Mouse (Mus musculus): ENCODE measurements at regions not wholly inside any gene's neighbourhood (a gene's known extent, or its start where the extent isn't known, plus 50 kb on each side); places are given as distances from the start of the nearest gene placed in this dataset.

- Histone ChIP-seq H3K27me3 (replicated peaks) (no peaks in the 10 kb centered on the region), H3K27ac (replicated peaks) (no peak overlapping the region), H3K9ac (replicated peaks) (no peak overlapping the region), H3K4me2 (no peak overlapping the region), H3K4me1 (no peaks in the 10 kb centered on the region), H3K4me3 (replicated peaks) (no peak overlapping the region), H3K9me3 (replicated peaks) (no peaks in the 10 kb centered on the region), H3K36me3 (no peaks in the 10 kb centered on the region)
- WGBS, result 84% methylated on average over 7 of the region's 7 CpGs
- ATAC-seq (ENCODE audit: low FRiP score), result no peak
Observed at GRCm38 (mm10) chr2:101371834-101372493, 252.6 kb upstream of the Rag2 start.

DNA sequence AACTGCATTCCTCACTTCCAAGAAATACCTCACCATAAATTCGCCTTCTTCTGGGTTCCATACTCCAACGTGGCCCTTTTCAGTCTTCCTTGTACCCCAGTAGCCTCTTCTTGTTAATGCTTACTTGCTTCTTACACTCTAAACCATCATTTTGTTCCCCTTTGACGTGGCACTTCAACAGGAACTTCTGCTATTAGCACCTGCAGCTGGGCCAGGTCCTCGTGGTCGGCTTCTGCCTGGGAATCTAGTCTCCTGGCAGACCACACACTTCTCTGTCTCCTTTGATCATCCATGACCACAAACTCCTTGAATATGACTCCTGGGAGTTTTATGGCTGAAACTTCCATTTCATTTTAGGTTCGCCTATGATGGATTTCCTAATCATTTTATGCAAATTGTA, 243.9 kb upstream of the Rag2 start:
- Histone ChIP-seq H3K9ac (replicated peaks) (no peak overlapping the region), H3K4me2 (no peak overlapping the region), H3K4me1 (no peaks in the 10 kb centered on the region), H3K4me3 (replicated peaks) (no peak overlapping the region), H3K9me3 (replicated peaks) (no peaks in the 10 kb centered on the region), H3K36me3 (no peaks in the 10 kb centered on the region), H3K27me3 (replicated peaks) (no peaks in the 10 kb centered on the region), H3K27ac (replicated peaks) (no peak overlapping the region)
- WGBS, result 82% methylated on average over 6 of the region's 6 CpGs
- ATAC-seq (ENCODE audit: low FRiP score), result no peak

GRCm38 (mm10) chr2:101415002-101415401, 209.5 kb upstream of the Rag2 start:
- no peak overlapping the region for H3K27ac ChIP-seq (replicated peaks)
- no peaks in the 10 kb centered on the region for H3K9me3 ChIP-seq (replicated peaks)
- no peak for ATAC-seq (ENCODE audit: low FRiP score)
- no peaks in the 10 kb centered on the region for H3K36me3 ChIP-seq
- no peaks in the 10 kb centered on the region for H3K27me3 ChIP-seq (replicated peaks)
- H3K4me3 ChIP-seq (replicated peaks), result no peak overlapping the region
- H3K4me2 ChIP-seq, result no peak overlapping the region
- no peak overlapping the region for H3K9ac ChIP-seq (replicated peaks)
- 95% methylated on average over 1 of the region's 1 CpGs for WGBS
- no peaks in the 10 kb centered on the region for H3K4me1 ChIP-seq

- no peak overlapping the region for H3K4me2 ChIP-seq
- no peaks in the 10 kb centered on the region for H3K9me3 ChIP-seq (replicated peaks)
- H3K4me3 ChIP-seq (replicated peaks), result no peak overlapping the region
- no peaks in the 10 kb centered on the region for H3K4me1 ChIP-seq
- 52% methylated on average over 3 of the region's 3 CpGs for WGBS
- H3K9ac ChIP-seq (replicated peaks), result no peak overlapping the region
- H3K27ac ChIP-seq (replicated peaks), result no peak overlapping the region
- no peaks in the 10 kb centered on the region for H3K36me3 ChIP-seq
- no peaks in the 10 kb centered on the region for H3K27me3 ChIP-seq (replicated peaks)
- ATAC-seq (ENCODE audit: low FRiP score), result peak; percentile 35; the same call in 1 of the 2 replicates
Observed at GRCm38 (mm10) chr2:101416702-101417101, 207.8 kb upstream of the Rag2 start.

DNA sequence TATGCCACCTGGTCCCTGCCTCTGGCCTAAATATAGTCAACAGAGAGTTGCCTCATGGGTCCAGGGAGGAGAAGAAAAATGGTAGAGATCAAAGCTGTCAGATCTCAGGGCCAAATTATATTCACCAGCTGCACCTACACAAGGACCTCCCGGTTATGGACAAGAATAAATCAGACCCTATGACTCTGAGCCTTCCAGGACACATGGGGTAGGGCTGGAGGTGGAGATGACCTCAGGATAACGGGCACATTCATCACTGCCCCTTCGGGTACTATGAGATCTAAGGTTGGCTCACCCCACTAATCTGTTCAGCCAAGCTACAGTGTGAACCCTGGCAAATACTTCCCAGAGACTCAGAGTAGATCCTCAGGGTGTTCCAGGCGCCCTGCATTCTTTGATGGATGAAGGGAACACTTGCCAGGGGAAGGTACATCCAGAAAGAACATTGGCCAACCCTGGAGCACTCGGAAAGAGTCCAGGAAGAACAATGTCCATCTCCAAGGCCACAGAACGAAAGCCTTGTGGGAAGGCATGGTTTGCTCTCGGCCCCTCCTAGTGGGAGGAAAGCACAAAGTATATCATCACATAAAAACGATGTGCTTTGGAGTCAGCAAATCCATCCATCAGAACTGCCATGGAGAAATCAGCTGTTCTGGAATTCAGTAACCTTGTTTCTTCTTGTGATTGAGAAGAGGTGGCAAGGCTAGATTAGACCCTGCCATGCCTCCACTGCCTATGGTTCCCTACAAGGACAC, 191.2 kb upstream of the Rag2 start:
- Histone ChIP-seq H3K27ac (replicated peaks) (no peak overlapping the region), H3K4me3 (replicated peaks) (no peak overlapping the region), H3K4me2 (no peak overlapping the region), H3K9me3 (replicated peaks) (no peaks in the 10 kb centered on the region), H3K36me3 (no peaks in the 10 kb centered on the region), H3K4me1 (no peaks in the 10 kb centered on the region), H3K27me3 (replicated peaks) (no peaks in the 10 kb centered on the region), H3K9ac (replicated peaks) (no peak overlapping the region)
- ATAC-seq (ENCODE audit: low FRiP score), result no peak
- WGBS, result 83% methylated on average over 8 of the region's 8 CpGs

DNA sequence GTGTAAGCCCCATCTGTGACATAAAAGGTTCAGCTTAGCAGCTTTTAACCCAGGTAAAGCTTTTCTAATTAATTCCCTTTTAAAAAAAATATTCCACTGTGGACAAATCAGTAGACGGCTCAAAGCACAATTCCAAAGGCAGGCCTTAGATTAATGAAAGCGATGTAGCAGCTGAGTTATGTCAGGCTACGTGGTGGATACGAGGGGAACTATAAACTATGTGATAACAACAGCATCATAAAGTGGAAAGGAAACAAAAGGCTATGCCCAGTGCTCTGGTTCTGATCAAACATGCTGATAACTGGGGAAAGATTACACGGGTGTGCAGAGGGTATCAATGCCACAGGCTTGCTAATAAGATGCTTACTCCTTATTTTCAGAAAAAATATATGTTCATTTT, 184.3 kb upstream of the Rag2 start:
- Histone ChIP-seq H3K9me3 (replicated peaks) (no peaks in the 10 kb centered on the region), H3K4me2 (no peak overlapping the region), H3K36me3 (no peaks in the 10 kb centered on the region), H3K27ac (replicated peaks) (no peak overlapping the region), H3K9ac (replicated peaks) (no peak overlapping the region), H3K4me3 (replicated peaks) (no peak overlapping the region), H3K27me3 (replicated peaks) (no peaks in the 10 kb centered on the region), H3K4me1 (no peaks in the 10 kb centered on the region)
- no peak for ATAC-seq (ENCODE audit: low FRiP score)
- 48% methylated on average over 5 of the region's 5 CpGs for WGBS

DNA sequence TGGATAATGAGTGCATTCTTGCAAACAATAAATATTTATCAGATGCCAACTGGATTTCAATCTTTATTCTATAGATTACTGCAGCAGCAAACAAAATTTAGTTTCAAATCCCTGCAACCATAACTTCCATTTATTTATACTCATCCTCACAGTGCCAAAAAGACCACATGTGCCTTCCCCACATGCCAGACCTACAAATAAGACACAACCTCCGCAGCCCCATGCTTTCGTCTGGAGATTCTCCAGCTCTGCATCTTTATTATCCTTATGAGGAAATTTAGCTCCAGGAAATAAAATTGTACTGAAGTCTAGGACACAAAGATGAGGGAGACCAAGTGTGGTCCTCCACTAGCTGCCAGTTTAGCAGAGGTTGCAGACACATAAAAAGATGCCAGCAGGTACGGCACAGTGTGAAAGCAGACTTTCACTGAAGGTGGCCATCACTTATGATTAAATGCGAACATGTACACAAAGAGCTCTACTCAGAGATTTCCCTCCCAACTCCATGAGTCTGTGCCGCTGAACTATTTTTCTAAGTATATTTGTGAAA, 183.4 kb upstream of the Rag2 start:
- H3K9me3 ChIP-seq (replicated peaks), result no peaks in the 10 kb centered on the region
- no peak overlapping the region for H3K27ac ChIP-seq (replicated peaks)
- ATAC-seq (ENCODE audit: low FRiP score), result no peak
- no peak overlapping the region for H3K4me2 ChIP-seq
- no peak overlapping the region for H3K4me3 ChIP-seq (replicated peaks)
- no peaks in the 10 kb centered on the region for H3K4me1 ChIP-seq
- no peaks in the 10 kb centered on the region for H3K36me3 ChIP-seq
- no peak overlapping the region for H3K9ac ChIP-seq (replicated peaks)
- WGBS, result 84% methylated on average over 5 of the region's 5 CpGs
- H3K27me3 ChIP-seq (replicated peaks), result no peaks in the 10 kb centered on the region

- WGBS, result 71% methylated on average over 5 of the region's 5 CpGs
Observed at GRCm38 (mm10) chr2:101455591-101455990, 168.9 kb upstream of the Rag2 start.

DNA sequence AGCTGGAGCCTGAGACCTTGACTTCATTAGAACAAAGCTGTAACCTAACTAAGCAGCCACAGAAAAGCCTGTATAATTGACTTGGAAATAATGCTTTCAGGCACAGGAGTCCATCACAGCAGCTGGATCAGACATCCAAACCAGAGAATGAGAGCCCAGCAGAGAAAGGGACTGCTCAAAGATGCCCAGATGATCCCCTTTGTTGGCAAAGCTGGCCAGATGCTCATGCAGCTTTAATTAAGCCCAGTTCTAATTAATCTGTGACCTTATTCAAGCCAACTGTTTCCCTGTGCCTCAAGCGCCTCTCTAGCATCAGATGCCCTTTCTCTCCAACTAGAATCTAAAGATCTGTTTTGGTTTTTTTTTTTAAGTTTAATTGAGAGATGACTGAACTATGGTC, 165.6 kb upstream of the Rag2 start:
- no peak overlapping the region for H3K4me3 ChIP-seq (replicated peaks)
- WGBS, result 89% methylated on average over 1 of the region's 1 CpGs
- H3K4me2 ChIP-seq, result no peak overlapping the region
- no peaks in the 10 kb centered on the region for H3K9me3 ChIP-seq (replicated peaks)
- H3K27ac ChIP-seq (replicated peaks), result no peak overlapping the region
- ATAC-seq (ENCODE audit: low FRiP score), result no peak
- H3K4me1 ChIP-seq, result no peaks in the 10 kb centered on the region
- H3K27me3 ChIP-seq (replicated peaks), result no peaks in the 10 kb centered on the region
- no peaks in the 10 kb centered on the region for H3K36me3 ChIP-seq
- H3K9ac ChIP-seq (replicated peaks), result no peak overlapping the region

More at GRCm38 (mm10) chr2:101455591-101455990, 168.9 kb upstream of the Rag2 start:
- H3K27me3 ChIP-seq (replicated peaks), result no peaks in the 10 kb centered on the region
- H3K4me2 ChIP-seq, result no peak overlapping the region
- no peaks in the 10 kb centered on the region for H3K36me3 ChIP-seq
- no peaks in the 10 kb centered on the region for H3K9me3 ChIP-seq (replicated peaks)
- H3K4me1 ChIP-seq, result no peaks in the 10 kb centered on the region
- no peak for ATAC-seq (ENCODE audit: low FRiP score)
- H3K4me3 ChIP-seq (replicated peaks), result no peak overlapping the region
- no peak overlapping the region for H3K27ac ChIP-seq (replicated peaks)
- no peak overlapping the region for H3K9ac ChIP-seq (replicated peaks)

GRCm38 (mm10) chr2:101462450-101462849, 162.1 kb upstream of the Rag2 start:
- H3K27me3 ChIP-seq (replicated peaks), result no peaks in the 10 kb centered on the region
- WGBS, result 90% methylated on average over 1 of the region's 1 CpGs
- H3K27ac ChIP-seq (replicated peaks), result no peak overlapping the region
- ATAC-seq (ENCODE audit: low FRiP score), result no peak
- H3K9me3 ChIP-seq (replicated peaks), result no peaks in the 10 kb centered on the region
- no peak overlapping the region for H3K4me2 ChIP-seq
- no peaks in the 10 kb centered on the region for H3K36me3 ChIP-seq
- no peak overlapping the region for H3K4me3 ChIP-seq (replicated peaks)
- H3K9ac ChIP-seq (replicated peaks), result no peak overlapping the region
- H3K4me1 ChIP-seq, result 0 out of 2 replicates have a peak, but pooled peaks cover 6% of the 10 kb centered on the region

GRCm38 (mm10) chr2:101464291-101465140, 160.0 kb upstream of the Rag2 start:
- H3K27me3 ChIP-seq (replicated peaks), result no peaks in the 10 kb centered on the region
- no peaks in the 10 kb centered on the region for H3K36me3 ChIP-seq
- no peaks in the 10 kb centered on the region for H3K9me3 ChIP-seq (replicated peaks)
- 0 out of 2 replicates have a peak, but pooled peaks cover 6% of the 10 kb centered on the region for H3K4me1 ChIP-seq
- H3K4me3 ChIP-seq (replicated peaks), result no peak overlapping the region
- WGBS, result 47% methylated on average over 9 of the region's 9 CpGs
- H3K4me2 ChIP-seq, result no peak overlapping the region
- H3K9ac ChIP-seq (replicated peaks), result no peak overlapping the region
- ATAC-seq (ENCODE audit: low FRiP score), result peak; percentile 17; the same call in 1 of the 2 replicates
- H3K27ac ChIP-seq (replicated peaks), result no peak overlapping the region

Measured in neural tube, embryonic 15.5 days (tissue).